Mouse (Mus musculus) embryonic stem cell, embryonic (primary cell): Measurements from ENCODE around the gene Dip2b.

Experiments
- CTCF ChIA-PET, 4 experiments: fragments of 300-600 bp in 2 of 4; fragments of 350-600 bp in 2 of 4; sonication (Branson Sonifier 250); formaldehyde crosslinking; loops; one replicate each; lab custom pipeline; 2022; ENCODE audit warnings: inconsistent platforms in 2 of 4; lab: Charles Lee
- POLR2A ChIA-PET, 4 experiments: fragments of 300-600 bp in 2 of 4; fragments of 350-600 bp in 2 of 4; sonication (Branson Sonifier 250); formaldehyde crosslinking; loops; one replicate each; lab custom pipeline; 2022; ENCODE audit warnings: antibody characterized with exemption in 4 of 4, inconsistent platforms in 1 of 4; lab: Charles Lee

Dip2b gene

DNA sequence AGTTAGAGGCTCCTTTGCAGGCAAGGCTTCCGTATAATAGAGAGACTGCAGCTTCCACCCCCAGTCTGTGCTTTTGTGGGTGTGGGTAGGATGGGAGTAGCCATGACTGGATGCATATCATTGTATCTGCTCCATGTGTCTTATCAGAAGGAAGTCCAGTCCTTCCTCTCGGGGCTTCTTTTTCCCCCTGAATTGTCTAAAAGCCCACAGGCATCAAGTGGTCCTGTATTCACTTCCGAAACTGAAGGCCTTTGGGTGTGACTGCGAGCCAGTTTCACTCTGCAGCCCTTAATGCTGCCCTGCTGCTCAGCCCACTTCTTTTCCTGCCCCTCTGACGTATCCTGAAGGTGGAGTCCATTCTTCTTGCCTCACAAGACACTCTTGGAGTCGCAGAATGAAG is 86.8 kb downstream of the Dip2b start:
- CTCF ChIA-PET = interaction anchor here in 1 of 4 experiments (1.1 kb wide), 1 partner anchor 239 kb away, joined by 3 read pairs; the partner anchor contains the start of gene Higd1c
- POLR2A ChIA-PET = interaction anchor here in 2 of 4 experiments (0.5 to 1.3 kb wide), 5 partner anchors 18 to 755 kb away, joined by 3 to 5 read pairs (median 4); partner anchors contain the start of gene Fmnl3 (in 1 of the 2)

GRCm38 (mm10) chr15:100126456-100127107 is 88.1 kb downstream of the Dip2b start:
- POLR2A ChIA-PET = interaction anchor here in 2 of 4 experiments (0.7 to 2.0 kb wide), 5 partner anchors 9 to 357 kb away, joined by 3 to 6 read pairs (median 3); no protein-coding TSS in a partner anchor
- CTCF ChIA-PET = interaction anchor here in 3 of 4 experiments (0.5 to 1.9 kb wide), 27 partner anchors 8 to 261 kb away, joined by 3 to 12 read pairs (median 3); partner anchors contain the start of gene Dip2b (in 3 of the 3)

DNA sequence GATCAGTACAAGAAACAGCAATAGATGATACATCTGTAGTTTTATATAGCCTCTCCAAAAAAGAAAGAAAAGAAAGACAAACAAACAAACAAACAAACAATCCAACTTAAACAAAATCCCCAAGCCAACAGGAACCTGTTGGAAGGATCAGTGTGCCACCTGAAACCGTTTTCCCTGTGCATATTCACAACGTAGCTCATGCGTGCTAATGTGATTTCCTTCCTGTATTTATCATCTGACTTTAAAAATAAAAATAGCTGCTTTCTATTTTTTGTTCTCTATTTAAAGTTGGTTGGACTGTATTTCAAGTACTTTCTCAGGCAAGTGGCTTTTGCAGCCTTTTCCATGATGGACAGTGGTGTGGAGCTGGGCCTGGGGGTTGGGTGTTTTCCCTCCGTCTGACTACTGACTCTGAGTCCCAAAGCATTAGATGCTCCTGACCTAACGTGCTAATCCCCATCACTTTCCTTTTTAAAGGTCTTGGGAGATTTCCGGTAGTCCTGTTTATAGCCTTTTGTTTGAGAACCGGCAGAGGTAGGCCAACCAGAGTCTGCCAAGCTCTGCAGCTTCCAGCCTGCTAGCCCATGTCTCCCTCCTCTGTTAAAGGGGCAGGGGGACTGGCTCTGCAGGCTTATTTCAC is 90.8 kb downstream of the Dip2b start:
- CTCF ChIA-PET = interaction anchor here in 2 of 4 experiments (0.5 to 1.2 kb wide), 2 partner anchors 91 to 204 kb away, joined by 3 read pairs; partner anchors contain the start of gene Dip2b (in 1 of the 2)
- POLR2A ChIA-PET = interaction anchor here in 2 of 4 experiments (0.8 to 1.2 kb wide), 3 partner anchors 10 to 88 kb away, joined by 3 to 4 read pairs (median 3); no protein-coding TSS in a partner anchor

- CTCF ChIA-PET = no interaction called here
- POLR2A ChIA-PET = interaction anchor here in 1 of 4 experiments (0.7 kb wide), 1 partner anchor 10 kb away, joined by 3 read pairs; no protein-coding TSS in a partner anchor
Observed at GRCm38 (mm10) chr15:100139665-100140064, 101.2 kb downstream of the Dip2b start.

DNA sequence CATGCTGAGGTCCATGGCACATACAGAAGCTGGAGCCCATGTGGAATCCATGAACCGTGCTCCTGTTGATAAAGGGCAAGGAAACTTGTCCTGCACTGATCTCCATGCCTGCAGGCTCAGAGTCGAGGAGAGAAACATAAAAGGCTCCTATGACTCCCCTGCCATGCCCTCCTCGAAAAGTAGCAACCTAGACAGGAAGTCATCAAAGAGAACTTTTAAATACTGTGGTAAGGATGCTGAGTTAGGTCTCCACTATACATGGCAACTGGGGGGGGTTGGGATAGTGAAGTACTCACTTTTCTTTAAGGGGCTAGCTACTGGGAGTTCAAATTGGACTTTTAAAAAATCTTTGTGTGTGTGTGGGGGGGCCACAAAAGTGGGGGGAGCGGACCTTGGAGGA is 102.0 kb downstream of the Dip2b start:
- ChIA-PET POLR2A (interaction anchor here in 1 of 4 experiments (0.6 to 0.7 kb wide), 3 partner anchors 11 to 603 kb away, joined by 3 read pairs; no protein-coding TSS in a partner anchor), CTCF (interaction anchor here in 2 of 4 experiments (0.6 kb wide), 2 partner anchors 9 to 1357 kb away, joined by 3 to 8 read pairs; no protein-coding TSS in a partner anchor)

DNA sequence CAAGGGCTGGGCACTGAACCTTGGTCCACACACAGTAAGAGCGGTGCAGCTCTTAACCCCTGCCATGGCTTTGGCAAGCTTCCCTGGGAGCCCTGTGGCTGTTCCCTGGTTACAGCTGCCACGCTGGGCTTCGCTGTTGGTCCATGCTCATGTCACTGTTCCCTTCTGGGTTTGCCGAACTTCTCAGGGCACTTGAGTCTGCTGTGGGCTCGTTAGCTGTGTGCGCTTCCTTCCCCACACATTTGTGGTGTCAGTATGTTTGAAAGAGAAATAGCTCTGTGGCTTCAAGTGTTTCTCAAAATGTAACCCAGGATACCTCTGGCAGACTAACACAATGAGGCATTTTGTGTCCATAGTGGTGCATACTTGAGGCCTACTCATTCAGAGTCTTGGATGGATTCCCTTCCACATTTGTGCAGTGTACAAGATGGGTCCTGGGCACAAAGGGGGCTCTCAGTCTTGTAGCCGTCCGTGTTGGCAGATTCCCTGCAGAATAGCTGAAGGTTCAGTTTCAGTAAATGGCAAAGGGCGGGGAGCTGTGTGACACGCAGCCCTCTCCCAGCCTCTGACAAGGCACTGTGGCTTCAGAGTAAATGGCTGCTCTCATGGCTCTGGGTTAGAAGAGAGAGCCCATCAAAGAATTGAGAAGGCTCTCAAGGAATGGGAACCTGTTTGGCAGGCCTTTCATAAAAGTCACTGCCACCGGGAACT is 104.8 kb downstream of the Dip2b start:
- ChIA-PET POLR2A (interaction anchor here (0.6 to 1.3 kb wide), 6 partner anchors 18 to 1337 kb away, joined by 3 to 5 read pairs (median 4); no protein-coding TSS in a partner anchor), CTCF (interaction anchor here in 1 of 4 experiments (1.4 kb wide), 1 partner anchor 105 kb away, joined by 3 read pairs; the partner anchor contains the start of gene Dip2b)

DNA sequence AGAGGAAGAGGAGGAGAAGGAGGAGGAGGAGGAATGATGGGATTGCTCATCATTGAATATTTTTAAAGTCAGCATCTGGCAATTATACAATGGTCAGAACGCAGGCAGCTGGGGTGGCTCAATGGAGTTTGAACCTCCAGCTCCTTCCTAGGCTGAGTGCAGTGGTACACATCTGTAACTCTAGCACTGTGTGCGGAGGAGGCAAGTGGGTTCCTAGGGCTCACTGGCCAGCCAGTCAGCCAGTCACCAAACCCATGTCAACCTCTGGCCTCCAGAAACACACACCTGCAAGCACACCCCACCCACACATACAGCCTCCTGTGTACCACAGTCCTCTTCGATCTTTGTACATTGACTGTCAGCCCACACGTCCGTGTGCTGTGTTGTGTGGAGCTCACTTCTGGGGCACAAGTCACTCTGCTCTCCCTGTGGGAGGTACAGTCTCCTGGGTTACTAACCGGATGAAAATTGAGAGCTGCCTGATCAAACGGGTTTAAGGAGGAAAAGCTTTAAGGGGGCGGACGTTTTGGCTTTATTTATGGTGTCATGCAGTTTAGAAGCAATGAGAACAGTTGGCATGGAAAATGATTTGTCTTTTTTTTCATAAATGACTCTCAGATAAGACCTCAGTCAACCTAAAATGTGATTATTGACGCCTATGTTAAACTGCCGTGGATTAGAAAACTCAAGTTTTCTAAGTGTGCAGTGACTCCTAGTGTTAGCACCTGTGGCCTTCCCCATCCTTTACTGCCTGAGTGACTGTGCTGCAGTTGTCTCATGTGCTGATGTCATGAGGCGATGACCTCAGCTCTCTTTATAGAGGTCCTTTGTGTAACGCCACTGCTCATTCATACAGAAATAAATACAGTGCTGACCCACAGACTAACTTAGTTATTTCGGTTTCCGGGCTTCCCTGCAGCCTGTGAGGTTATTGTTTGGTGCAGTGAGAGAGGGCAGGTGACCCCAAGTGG is 106.7 kb downstream of the Dip2b start:
- ChIA-PET POLR2A (interaction anchor here in 3 of 4 experiments (0.6 to 1.2 kb wide), 4 partner anchors 9 to 182 kb away, joined by 3 to 5 read pairs (median 4); no protein-coding TSS in a partner anchor), CTCF (interaction anchor here in 1 of 4 experiments (1.4 to 1.6 kb wide), 2 partner anchors 19 to 107 kb away, joined by 3 to 7 read pairs; partner anchors contain the start of gene Dip2b)

DNA sequence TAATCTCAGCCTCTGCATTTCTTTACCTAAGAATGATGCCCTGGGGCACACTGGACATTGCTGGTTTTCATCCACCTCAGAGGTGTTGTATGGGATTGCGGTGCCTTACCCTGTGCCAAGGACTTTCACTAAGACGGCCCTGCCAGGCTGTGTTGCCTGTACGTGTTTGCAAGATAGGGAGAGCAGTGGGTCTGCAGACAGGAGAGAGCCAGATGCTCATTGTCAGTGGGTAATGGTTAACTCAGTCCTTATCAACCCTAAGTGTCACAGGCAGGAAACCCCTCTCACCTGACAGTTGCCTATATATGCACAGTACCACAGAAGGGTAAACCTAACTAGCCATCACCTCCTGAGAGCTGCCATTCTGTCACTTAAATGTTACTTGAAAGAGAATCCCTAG is 107.5 kb downstream of the Dip2b start:
- ChIA-PET POLR2A (interaction anchor here in 3 of 4 experiments (0.6 to 1.2 kb wide), 3 partner anchors 104 to 312 kb away, joined by 3 to 5 read pairs (median 4); no protein-coding TSS in a partner anchor), CTCF (interaction anchor here in 3 of 4 experiments (0.6 to 1.6 kb wide), 4 partner anchors 19 to 961 kb away, joined by 3 to 11 read pairs (median 6); no protein-coding TSS in a partner anchor)

GRCm38 (mm10) chr15:100150593-100150992 is 112.1 kb downstream of the Dip2b start:
- POLR2A ChIA-PET = no interaction called here
- CTCF ChIA-PET = interaction anchor here in 2 of 4 experiments (0.7 kb wide), 2 partner anchors 34 to 533 kb away, joined by 3 read pairs; no protein-coding TSS in a partner anchor

GRCm38 (mm10) chr15:100152321-100152720 is 113.9 kb downstream of the Dip2b start:
- CTCF ChIA-PET = no interaction called here
- POLR2A ChIA-PET = no interaction called here

- POLR2A ChIA-PET = no interaction called here
- CTCF ChIA-PET = interaction anchor here in 2 of 4 experiments (0.6 kb wide), 2 partner anchors 167 to 1666 kb away, joined by 3 read pairs; no protein-coding TSS in a partner anchor
Observed at GRCm38 (mm10) chr15:100153024-100153423, 114.6 kb downstream of the Dip2b start.

GRCm38 (mm10) chr15:100156095-100156707 is 117.7 kb downstream of the Dip2b start:
- ChIA-PET CTCF (no interaction called here), POLR2A (interaction anchor here in 3 of 4 experiments (0.6 to 1.1 kb wide), 6 partner anchors 12 to 432 kb away, joined by 3 to 4 read pairs (median 3); no protein-coding TSS in a partner anchor)

GRCm38 (mm10) chr15:100156781-100157470 is 118.5 kb downstream of the Dip2b start:
- ChIA-PET CTCF (no interaction called here), POLR2A (interaction anchor here in 3 of 4 experiments (0.6 to 1.1 kb wide), 6 partner anchors 11 to 431 kb away, joined by 3 to 4 read pairs (median 3); no protein-coding TSS in a partner anchor)

- CTCF ChIA-PET = interaction anchor here in 1 of 4 experiments (0.7 kb wide), 1 partner anchor 91 kb away, joined by 3 read pairs; no protein-coding TSS in a partner anchor
Observed at GRCm38 (mm10) chr15:100158985-100159384, 120.5 kb downstream of the Dip2b start.

DNA sequence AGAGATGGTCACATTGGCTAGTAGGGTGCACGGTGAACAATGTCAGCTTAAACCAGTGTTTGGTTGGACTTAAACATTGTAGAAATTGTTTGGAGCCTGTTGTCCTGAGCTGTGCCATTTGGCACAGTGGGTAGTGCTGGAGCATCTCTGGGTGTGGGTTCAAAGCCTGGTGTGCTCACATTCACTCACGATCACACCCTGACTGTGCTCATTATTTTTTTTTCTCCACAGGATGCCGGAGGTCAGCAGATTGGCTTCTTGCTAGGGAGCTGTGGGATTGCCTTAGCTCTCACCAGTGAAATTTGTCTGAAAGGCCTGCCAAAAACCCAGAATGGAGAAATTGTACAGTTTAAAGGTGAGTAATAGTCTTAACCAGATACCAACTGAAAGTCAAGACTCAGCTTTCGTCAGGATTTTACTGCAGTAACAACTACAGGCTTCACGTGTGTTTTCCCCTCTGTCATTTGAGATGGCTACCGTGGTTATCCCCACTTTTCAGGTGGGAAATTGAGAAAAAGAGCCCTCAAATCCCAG is 123.3 kb downstream of the Dip2b start:
- POLR2A ChIA-PET = no interaction called here
- CTCF ChIA-PET = no interaction called here

More at GRCm38 (mm10) chr15:100158985-100159384, 120.5 kb downstream of the Dip2b start:
- POLR2A ChIA-PET = interaction anchor here in 2 of 4 experiments (0.6 to 0.8 kb wide), 2 partner anchors 22 to 121 kb away, joined by 3 read pairs; partner anchors contain the start of gene Dip2b (in 1 of the 2)
